Mouse (Mus musculus): Measurements from ENCODE around the gene Cbarp. TPM values are rescaled to one million over a fixed set of nuclear protein-coding genes. Genes with fewer than 3 reads are reported as not detected.

Cbarp gene
- polyA plus RNA-seq, 1 experiment from 2014 or later: 5.5 TPM

GRCm38 (mm10) chr10:80152071-80152872 is 11.6 kb upstream of the Cbarp start:
- DNase-seq (ENCODE audit: low spot score): peak; percentile 94
- peak overlapping the region; percentile 85 for H3K4me3 ChIP-seq (ENCODE audit: low read depth, low read length)
- ATAC-seq: peak; percentile 6

GRCm38 (mm10) chr10:80151211-80152034 is 10.8 kb upstream of the Cbarp start:
- WGBS: under 1% methylated on average over 22 of the region's 26 CpGs
- H3K27me3 ChIP-seq (replicated peaks; ENCODE audit: insufficient read depth, low read length): no peaks in the 10 kb centered on the region
- H3K4me2 ChIP-seq (replicated peaks; ENCODE audit: low read depth, low read length): peak overlapping the region; percentile 90
- peak overlapping the region; percentile 96 for H3K27ac ChIP-seq (ENCODE audit: low read length)
- H3K36me3 ChIP-seq (ENCODE audit: insufficient read depth, low read length): peaks cover 35% of the 10 kb centered on the region
- H3K9me3 ChIP-seq (ENCODE audit: low read length): no peaks in the 10 kb centered on the region
- peak overlapping the region; percentile 85 for H3K4me3 ChIP-seq (ENCODE audit: low read depth, low read length)
- peak overlapping the region; percentile 77 for H3K9ac ChIP-seq (replicated peaks; ENCODE audit: low read depth)
- peaks cover 30% of the 10 kb centered on the region for H3K4me1 ChIP-seq (ENCODE audit: insufficient read depth, low read depth, low read length)
- DNase-seq (ENCODE audit: low spot score) (peak; percentile 85), ATAC-seq (no peak)
- TF ChIP-seq CTCF (IDR thresholded peaks at IDR 0.05) (no peak), EP300 (IDR thresholded peaks at IDR 0.05) (no peak; the same call in none of the 2 replicates)

More at GRCm38 (mm10) chr10:80152071-80152872, 11.6 kb upstream of the Cbarp start:
- H3K27me3 ChIP-seq (replicated peaks; ENCODE audit: insufficient read depth, low read length): no peaks in the 10 kb centered on the region
- H3K36me3 ChIP-seq (ENCODE audit: insufficient read depth, low read length): peaks cover 43% of the 10 kb centered on the region
- H3K4me1 ChIP-seq (ENCODE audit: insufficient read depth, low read depth, low read length): peaks cover 33% of the 10 kb centered on the region
- peak overlapping the region; percentile 77 for H3K9ac ChIP-seq (replicated peaks; ENCODE audit: low read depth)
- H3K27ac ChIP-seq (ENCODE audit: low read length): peak overlapping the region; percentile 96
- no peaks in the 10 kb centered on the region for H3K9me3 ChIP-seq (ENCODE audit: low read length)
- 3% methylated on average over 14 of the region's 15 CpGs for WGBS
- H3K4me2 ChIP-seq (replicated peaks; ENCODE audit: low read depth, low read length): peak overlapping the region; percentile 90
- TF ChIP-seq EP300 (IDR thresholded peaks at IDR 0.05) (peak; percentile 38; the same call in 1 of the 2 replicates), CTCF (IDR thresholded peaks at IDR 0.05) (no peak)

GRCm38 (mm10) chr10:80150226-80151210 is 9.9 kb upstream of the Cbarp start:
- peaks cover 31% of the 10 kb centered on the region for H3K4me1 ChIP-seq (ENCODE audit: insufficient read depth, low read depth, low read length)
- peak overlapping the region; percentile 96 for H3K27ac ChIP-seq (ENCODE audit: low read length)

DNA sequence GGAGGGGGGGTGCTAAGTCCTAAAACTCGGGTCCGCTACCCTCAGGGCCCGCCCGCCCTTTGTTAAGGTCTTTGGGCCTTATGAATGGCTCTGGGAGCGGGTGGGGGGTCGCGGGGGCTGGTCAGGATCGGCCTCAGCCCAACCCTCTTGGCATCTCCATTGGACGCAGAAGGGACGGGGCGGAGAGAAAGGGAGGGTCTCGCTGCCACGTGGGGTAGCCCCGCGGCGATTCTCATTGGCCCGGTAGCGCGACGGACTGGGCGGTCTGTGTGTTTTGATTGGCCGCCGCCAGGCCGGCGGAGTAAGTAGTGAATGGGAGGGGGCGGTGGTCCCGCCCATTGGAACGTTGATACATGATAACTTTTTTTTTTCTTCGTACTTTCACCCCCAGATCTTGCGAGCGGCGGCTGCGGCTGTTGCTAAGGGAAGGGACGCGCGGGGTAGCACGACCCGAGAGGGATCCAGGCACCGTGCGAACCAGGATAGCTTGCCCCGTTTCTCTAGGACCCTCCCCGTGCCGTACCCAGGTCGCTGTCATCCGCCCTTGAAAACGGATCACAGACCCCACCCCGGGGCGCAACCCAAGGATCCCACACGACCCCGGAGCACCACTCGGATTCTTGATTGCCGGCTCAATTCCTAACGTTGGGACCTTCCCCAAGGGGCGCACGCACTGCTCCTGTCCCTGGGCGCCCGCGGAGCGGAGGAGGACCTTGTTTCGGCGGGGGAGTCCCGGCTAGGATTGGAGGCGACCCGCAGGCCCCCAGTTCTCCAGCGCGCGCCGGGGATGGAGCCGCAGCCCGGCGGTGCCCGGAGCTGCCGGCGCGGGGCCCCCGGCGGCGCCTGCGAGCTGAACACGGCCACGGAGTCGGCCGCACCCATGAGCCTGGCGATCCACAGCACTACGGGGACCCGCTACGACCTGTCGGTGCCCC is 8.9 kb upstream of the Cbarp start:
- H3K36me3 ChIP-seq (ENCODE audit: insufficient read depth, low read length): peaks cover 20% of the 10 kb centered on the region
- WGBS: 2% methylated on average over 80 of the region's 88 CpGs

More at GRCm38 (mm10) chr10:80150226-80151210, 9.9 kb upstream of the Cbarp start:
- no peaks in the 10 kb centered on the region for H3K9me3 ChIP-seq (ENCODE audit: low read length)
- peak overlapping the region; percentile 77 for H3K9ac ChIP-seq (replicated peaks; ENCODE audit: low read depth)
- TF ChIP-seq EP300 (IDR thresholded peaks at IDR 0.05) (no peak), CTCF (IDR thresholded peaks at IDR 0.05) (no peak; the same call in 1 of the 2 replicates)
- DNase-seq (ENCODE audit: low spot score) (peak; percentile 56), ATAC-seq (no peak)
- peak overlapping the region; percentile 90 for H3K4me2 ChIP-seq (replicated peaks; ENCODE audit: low read depth, low read length)
- H3K36me3 ChIP-seq (ENCODE audit: insufficient read depth, low read length): peaks cover 29% of the 10 kb centered on the region
- WGBS: under 1% methylated on average over 32 of the region's 71 CpGs
- no peaks in the 10 kb centered on the region for H3K27me3 ChIP-seq (replicated peaks; ENCODE audit: insufficient read depth, low read length)
- H3K4me3 ChIP-seq (ENCODE audit: low read depth, low read length): peak overlapping the region; percentile 85

More for the DNA sequence above, 8.9 kb upstream of the Cbarp start:
- Histone ChIP-seq H3K4me2 (replicated peaks; ENCODE audit: low read depth, low read length) (peak overlapping the region; percentile 90), H3K4me1 (ENCODE audit: insufficient read depth, low read depth, low read length) (peaks cover 31% of the 10 kb centered on the region), H3K9me3 (ENCODE audit: low read length) (no peaks in the 10 kb centered on the region), H3K4me3 (ENCODE audit: low read depth, low read length) (peak overlapping the region; percentile 85), H3K27ac (ENCODE audit: low read length) (peak overlapping the region; percentile 100), H3K27me3 (replicated peaks; ENCODE audit: insufficient read depth, low read length) (no peaks in the 10 kb centered on the region), H3K9ac (replicated peaks; ENCODE audit: low read depth) (peak overlapping the region; percentile 83)
- ATAC-seq (peak; percentile 78), DNase-seq (ENCODE audit: low spot score) (peak; percentile 99)
- TF ChIP-seq EP300 (IDR thresholded peaks at IDR 0.05) (no peak), CTCF (IDR thresholded peaks at IDR 0.05) (no peak)

Measured in lung, postnatal 0 days (tissue).